Mouse (Mus musculus): ENCODE data around the gene Rtkn2.

Gene Rtkn2

GRCm38 (mm10) chr10:67979401-67980157, at the start of gene Rtkn2:
Rtkn2 (plus strand) TSS chr10:67979570.
- DNase-seq (ENCODE audit: low spot score in 2 of 2), result peak; percentile 95

GRCm38 (mm10) chr10:67931328-67931727, 48.0 kb upstream of the Rtkn2 start:
- DNase-seq (ENCODE audit: low spot score in 2 of 2), result no peak

GRCm38 (mm10) chr10:67932780-67933179, 46.6 kb upstream of the Rtkn2 start:
- DNase-seq (ENCODE audit: low spot score in 2 of 2), result no peak

- no peak for DNase-seq (ENCODE audit: low spot score in 2 of 2)
These were observed 42.4 kb upstream of the Rtkn2 start for GRCm38 (mm10) chr10:67936944-67937343.

GRCm38 (mm10) chr10:67937775-67938174, 41.6 kb upstream of the Rtkn2 start:
- no peak for DNase-seq (ENCODE audit: low spot score in 2 of 2)

GRCm38 (mm10) chr10:67939546-67939945, 39.8 kb upstream of the Rtkn2 start:
- no peak for DNase-seq (ENCODE audit: low spot score in 2 of 2)

GRCm38 (mm10) chr10:67943513-67943912, 35.9 kb upstream of the Rtkn2 start:
- DNase-seq (ENCODE audit: low spot score in 2 of 2), result no peak

- DNase-seq (ENCODE audit: low spot score in 2 of 2), result no peak
These were observed 29.2 kb upstream of the Rtkn2 start for GRCm38 (mm10) chr10:67950059-67950748.

GRCm38 (mm10) chr10:67951690-67952089, 27.7 kb upstream of the Rtkn2 start:
- no peak for DNase-seq (ENCODE audit: low spot score in 2 of 2)

- DNase-seq (ENCODE audit: low spot score in 2 of 2), result no peak
These were observed 23.4 kb upstream of the Rtkn2 start for GRCm38 (mm10) chr10:67955982-67956381.

- DNase-seq (ENCODE audit: low spot score in 2 of 2), result no peak
These were observed 19.4 kb upstream of the Rtkn2 start for GRCm38 (mm10) chr10:67959982-67960381.

GRCm38 (mm10) chr10:67962496-67962895, 16.9 kb upstream of the Rtkn2 start:
- DNase-seq (ENCODE audit: low spot score in 2 of 2), result no peak

- no peak for DNase-seq (ENCODE audit: low spot score in 2 of 2)
These were observed 15.3 kb upstream of the Rtkn2 start for GRCm38 (mm10) chr10:67964060-67964459.

GRCm38 (mm10) chr10:67965251-67965986, 14.0 kb upstream of the Rtkn2 start:
- DNase-seq (ENCODE audit: low spot score in 2 of 2), result no peak

GRCm38 (mm10) chr10:67966102-67966501, 13.3 kb upstream of the Rtkn2 start:
- DNase-seq (ENCODE audit: low spot score in 2 of 2), result no peak

- DNase-seq (ENCODE audit: low spot score in 2 of 2), result no peak
These were observed 12.4 kb upstream of the Rtkn2 start for GRCm38 (mm10) chr10:67966983-67967382.

GRCm38 (mm10) chr10:67971166-67971796, 8.1 kb upstream of the Rtkn2 start:
- no peak for DNase-seq (ENCODE audit: low spot score in 2 of 2)

GRCm38 (mm10) chr10:67977271-67977670, 2.1 kb upstream of the Rtkn2 start:
- DNase-seq (ENCODE audit: low spot score in 2 of 2), result no peak

- no peak for DNase-seq (ENCODE audit: low spot score in 2 of 2)
These were observed 4.4 kb downstream of the Rtkn2 start for GRCm38 (mm10) chr10:67983776-67984175.

- peak; percentile 73 to 77 for DNase-seq (ENCODE audit: low spot score in 2 of 2)
These were observed 5.0 kb downstream of the Rtkn2 start for GRCm38 (mm10) chr10:67984271-67984943.

- no peak for DNase-seq (ENCODE audit: low spot score in 2 of 2)
These were observed 5.7 kb downstream of the Rtkn2 start for GRCm38 (mm10) chr10:67985100-67985499.

All from right cerebral cortex, postnatal 10 days (tissue).